Mouse (Mus musculus): ENCODE results near the gene Amfr.

The Amfr gene

DNA sequence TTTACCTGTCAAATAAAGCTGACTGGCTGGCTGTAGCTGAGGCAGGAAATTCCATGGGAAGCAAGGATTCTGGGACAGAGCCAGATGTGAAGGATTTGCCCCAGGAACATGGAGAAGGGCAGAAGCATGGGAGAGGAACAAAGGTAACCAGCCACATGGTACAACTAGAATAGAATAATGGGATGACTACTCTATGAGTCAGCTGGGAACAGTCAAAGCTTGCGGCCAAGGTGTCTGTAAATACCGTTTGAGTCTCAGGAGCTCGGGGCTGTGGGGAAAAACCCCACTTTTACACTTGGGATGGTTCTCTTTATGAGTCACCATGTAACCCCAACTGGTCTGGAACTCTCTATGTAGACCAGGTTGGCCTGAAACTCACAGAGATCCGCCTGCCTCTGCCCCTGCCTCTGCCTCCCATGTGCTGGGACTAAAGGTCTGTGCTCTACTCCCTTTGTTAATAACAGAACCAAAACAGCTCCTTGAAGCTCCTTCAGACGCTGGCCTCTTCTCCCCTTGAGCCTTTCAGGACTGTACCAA is 30.9 kb downstream of the Amfr start:
- no peak for DNase-seq (ENCODE audit: low spot score)

- no peak for DNase-seq (ENCODE audit: low spot score)
These were observed 32.5 kb downstream of the Amfr start for GRCm38 (mm10) chr8:93980141-93980540.

- no peak for DNase-seq (ENCODE audit: low spot score)
These were observed 36.0 kb downstream of the Amfr start for GRCm38 (mm10) chr8:93976446-93977211.

- DNase-seq (ENCODE audit: low spot score), result no peak
These were observed 37.3 kb downstream of the Amfr start for GRCm38 (mm10) chr8:93975358-93975757.

- no peak for DNase-seq (ENCODE audit: low spot score)
These were observed 37.9 kb downstream of the Amfr start for GRCm38 (mm10) chr8:93974602-93975186.

DNA sequence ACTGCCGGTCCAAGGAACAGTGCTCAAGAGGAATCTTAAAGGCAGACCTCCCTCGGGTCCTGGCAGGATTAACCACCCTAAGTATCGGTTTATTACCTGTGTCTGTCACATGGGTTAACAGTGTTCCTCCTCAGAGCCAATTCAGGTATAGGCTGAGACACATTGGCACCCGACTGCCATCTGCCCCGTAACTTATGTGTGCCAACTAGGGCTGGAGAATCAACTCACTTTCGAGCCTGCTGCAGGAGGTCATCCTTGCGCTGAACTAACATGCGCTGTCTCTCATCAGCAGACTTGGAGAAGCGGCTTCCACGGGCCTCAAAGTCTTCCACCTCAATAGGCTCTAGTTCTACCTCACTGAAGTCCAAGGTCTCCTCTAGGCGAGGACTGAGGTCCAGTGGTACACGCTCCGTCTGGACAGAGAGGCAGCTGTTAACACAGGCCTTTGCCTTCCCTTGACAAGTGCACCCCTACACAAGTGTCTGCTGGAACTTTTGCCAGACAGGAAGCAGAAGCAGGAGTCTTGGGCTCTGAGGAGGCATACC is 38.7 kb downstream of the Amfr start:
- DNase-seq (ENCODE audit: low spot score), result no peak

- DNase-seq (ENCODE audit: low spot score), result no peak
These were observed 39.5 kb downstream of the Amfr start for GRCm38 (mm10) chr8:93972971-93973734.

DNA sequence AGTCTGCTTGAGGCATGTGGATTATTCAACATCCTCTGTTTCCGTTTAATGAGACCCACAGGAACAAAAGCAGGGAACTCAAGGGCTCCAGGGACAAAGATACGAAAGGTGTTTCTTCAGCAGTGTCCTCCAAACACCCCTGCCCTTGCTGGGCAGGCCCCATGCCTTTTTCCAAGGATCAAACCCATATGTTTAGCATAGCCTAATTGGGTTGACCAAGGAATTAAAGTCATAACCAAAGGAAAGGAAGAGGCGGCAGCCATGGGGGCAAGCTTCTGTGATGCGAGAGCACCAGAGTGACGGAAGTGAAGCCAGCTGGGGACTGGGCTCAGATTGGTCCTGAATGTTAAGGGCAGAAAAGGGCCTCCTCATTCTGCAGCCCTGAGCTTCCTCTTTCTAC is 40.4 kb downstream of the Amfr start:
- no peak for DNase-seq (ENCODE audit: low spot score)

DNA sequence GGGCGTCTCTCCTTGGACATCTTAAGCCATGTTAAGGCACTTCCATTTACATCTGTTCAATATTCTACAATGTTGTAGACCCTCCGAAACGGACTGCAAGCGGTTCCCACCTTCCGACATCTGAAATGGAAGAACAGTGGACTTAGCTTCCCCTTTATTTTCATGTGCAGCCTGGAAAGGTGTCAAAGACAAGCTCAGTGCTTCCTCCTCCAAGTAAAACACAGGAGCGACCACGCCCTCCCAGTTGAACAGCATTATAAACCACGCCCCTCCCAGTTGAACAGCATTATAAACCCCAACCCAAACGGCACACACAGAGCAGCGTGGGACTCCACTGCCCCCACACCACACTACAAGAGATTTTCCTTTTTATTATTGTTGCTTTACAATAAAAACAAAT is 41.2 kb downstream of the Amfr start:
- DNase-seq (ENCODE audit: low spot score), result no peak

DNA sequence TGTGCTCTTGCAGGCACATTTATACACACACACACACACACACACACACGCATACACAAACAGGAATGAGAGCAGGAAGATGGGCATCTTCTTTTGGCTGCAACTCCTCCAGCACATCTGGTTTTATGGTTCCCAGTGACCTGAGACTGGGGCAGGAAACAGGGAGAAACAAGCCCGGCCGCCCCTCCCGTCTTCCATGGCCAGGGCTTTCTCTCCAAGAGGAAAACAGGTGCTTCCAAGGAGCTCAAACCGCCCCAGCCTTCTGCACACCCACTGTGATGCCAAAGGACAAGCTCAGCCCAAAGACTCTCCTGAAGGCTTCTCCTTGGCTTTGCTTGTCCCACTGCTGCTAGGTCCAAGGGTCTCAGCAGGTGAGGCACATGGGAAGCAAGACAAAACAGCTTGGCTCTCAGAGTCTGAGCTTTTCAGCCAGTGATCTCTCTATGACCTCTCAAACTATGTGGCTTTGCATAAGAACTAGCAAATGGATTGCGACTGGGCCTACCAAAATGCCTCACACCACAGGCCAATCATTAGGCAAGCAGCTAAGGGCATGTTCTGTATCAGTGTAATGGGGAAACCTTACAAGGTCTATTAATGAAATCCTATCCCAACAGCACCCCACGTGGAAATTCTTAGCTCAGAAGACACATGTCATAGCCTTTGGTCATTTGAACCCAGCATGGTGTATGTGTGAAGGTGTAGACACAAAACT is 42.9 kb downstream of the Amfr start:
- DNase-seq (ENCODE audit: low spot score), result no peak

GRCm38 (mm10) chr8:93968293-93968692 is 44.3 kb downstream of the Amfr start:
- DNase-seq (ENCODE audit: low spot score), result no peak

- no peak for DNase-seq (ENCODE audit: low spot score)
These were observed 51.7 kb downstream of the Amfr start for GRCm38 (mm10) chr8:93960909-93961308.

DNA sequence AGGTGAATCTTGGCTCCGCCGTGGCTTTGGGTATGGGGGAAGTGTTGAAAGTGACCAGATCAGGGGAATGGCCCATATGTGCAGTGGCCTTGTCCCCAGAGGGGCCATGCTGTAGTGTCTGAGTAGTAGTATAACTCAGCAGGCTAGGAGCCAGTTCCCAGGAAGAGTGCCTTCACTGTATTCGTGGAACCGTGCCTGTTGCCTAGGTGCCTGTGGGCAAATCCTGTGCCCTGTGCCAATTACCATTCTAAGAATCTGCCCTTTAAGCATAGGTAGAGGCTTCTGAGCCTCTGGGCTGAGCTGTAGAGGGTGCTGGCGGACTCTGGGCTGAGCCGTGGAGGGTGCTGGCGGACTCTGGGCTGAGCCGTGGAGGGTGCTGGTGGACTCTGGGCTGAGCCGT is 54.2 kb downstream of the Amfr start:
- no peak for DNase-seq (ENCODE audit: low spot score)

- DNase-seq (ENCODE audit: low spot score), result no peak
These were observed 60.1 kb downstream of the Amfr start for GRCm38 (mm10) chr8:93952511-93952910.

GRCm38 (mm10) chr8:93950133-93950532 is 62.5 kb downstream of the Amfr start:
- no peak for DNase-seq (ENCODE audit: low spot score)

DNA sequence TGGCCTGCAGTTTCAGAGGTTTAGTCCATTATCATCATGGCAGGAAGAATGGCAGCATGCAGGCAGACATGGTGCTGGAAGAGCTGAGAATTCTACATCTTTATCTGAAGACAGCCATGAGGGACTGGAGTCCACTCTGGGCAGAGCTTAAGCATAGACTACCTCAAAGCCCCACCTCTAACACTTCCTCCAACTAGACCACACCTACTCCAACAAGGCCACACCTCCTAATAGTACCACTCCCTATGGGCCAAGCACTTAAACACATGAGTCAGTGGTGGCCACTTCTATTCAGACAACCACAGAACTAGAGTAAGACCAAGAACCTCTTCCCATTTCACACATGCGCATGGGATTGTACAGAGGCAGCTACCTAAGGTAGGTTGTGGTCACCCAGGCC is 66.2 kb downstream of the Amfr start:
- DNase-seq (ENCODE audit: low spot score), result no peak

- no peak for DNase-seq (ENCODE audit: low spot score)
These were observed 66.9 kb downstream of the Amfr start for GRCm38 (mm10) chr8:93945781-93946180.

GRCm38 (mm10) chr8:93941636-93942054 is 71.0 kb downstream of the Amfr start:
- DNase-seq (ENCODE audit: low spot score), result no peak

GRCm38 (mm10) chr8:93940542-93941423 is 71.9 kb downstream of the Amfr start:
- DNase-seq (ENCODE audit: low spot score), result no peak

GRCm38 (mm10) chr8:93938193-93938592 is 74.4 kb downstream of the Amfr start:
- DNase-seq (ENCODE audit: low spot score), result no peak

DNA sequence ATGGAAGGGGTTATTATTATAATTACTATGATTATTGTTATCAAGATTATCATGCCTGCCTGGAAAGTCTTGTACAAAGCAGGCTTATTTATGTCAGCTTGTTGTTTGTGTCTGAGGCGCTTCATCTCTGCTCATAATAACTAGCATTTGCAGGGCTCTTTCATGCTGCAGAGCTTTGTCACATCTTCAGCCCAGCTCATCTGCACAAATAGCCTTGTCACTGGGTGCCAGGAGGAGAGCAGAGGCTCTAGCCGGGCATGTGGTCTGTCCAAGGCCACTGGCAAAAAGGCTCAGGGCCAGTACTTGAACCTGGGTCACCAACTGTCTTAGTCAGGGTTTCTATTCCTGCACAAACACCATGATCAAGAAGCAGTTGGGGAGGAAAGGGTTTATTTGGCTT is 79.4 kb downstream of the Amfr start:
- no peak for DNase-seq (ENCODE audit: low spot score)
